Mouse (Mus musculus) layer of hippocampus, postnatal 25 days (tissue): ENCODE data around the gene Lgals7. TPM values are rescaled to one million over a fixed set of nuclear protein-coding genes. Genes with fewer than 3 reads are reported as not detected.

Experiments used
- DNase-seq, 2 experiments: peaks; one replicate each; pipeline ENCODE4 v3.0.0; 2022; ENCODE audit warnings: mixed read lengths in 2 of 2, low spot score in 1 of 2; ENCODE audit errors: extremely low spot score in 1 of 2
- total RNA-seq, 2 experiments: library from RNA; stranded (reverse); gene quantifications; 2 replicates each; pipeline ENCODE4 v1.2.3; 2021

The Lgals7 gene
- not detected for total RNA-seq

DNA sequence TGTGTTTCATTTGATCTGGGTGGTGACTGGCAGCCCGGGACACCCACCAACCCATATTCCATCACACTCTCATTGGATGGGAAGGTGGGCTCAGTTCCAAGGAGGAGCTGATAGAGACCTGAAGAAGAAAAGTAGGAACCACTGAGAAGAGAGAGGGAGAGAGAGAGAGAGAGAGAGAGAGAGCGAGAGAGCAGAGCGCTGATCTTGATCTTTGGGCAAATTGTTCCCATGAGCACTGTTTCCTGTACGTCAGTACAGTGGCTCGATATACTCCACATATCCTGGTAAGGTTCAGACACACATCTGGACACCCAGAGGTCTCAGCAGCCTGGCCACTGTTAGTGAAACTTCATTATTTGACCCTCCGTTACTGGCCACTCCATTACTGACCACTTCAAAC, at the start of gene Lgals7:
Gene Lgals7, plus strand, starts transcription at position 314 of the 400 bp plus-strand sequence.
- DNase-seq = no peak

DNA sequence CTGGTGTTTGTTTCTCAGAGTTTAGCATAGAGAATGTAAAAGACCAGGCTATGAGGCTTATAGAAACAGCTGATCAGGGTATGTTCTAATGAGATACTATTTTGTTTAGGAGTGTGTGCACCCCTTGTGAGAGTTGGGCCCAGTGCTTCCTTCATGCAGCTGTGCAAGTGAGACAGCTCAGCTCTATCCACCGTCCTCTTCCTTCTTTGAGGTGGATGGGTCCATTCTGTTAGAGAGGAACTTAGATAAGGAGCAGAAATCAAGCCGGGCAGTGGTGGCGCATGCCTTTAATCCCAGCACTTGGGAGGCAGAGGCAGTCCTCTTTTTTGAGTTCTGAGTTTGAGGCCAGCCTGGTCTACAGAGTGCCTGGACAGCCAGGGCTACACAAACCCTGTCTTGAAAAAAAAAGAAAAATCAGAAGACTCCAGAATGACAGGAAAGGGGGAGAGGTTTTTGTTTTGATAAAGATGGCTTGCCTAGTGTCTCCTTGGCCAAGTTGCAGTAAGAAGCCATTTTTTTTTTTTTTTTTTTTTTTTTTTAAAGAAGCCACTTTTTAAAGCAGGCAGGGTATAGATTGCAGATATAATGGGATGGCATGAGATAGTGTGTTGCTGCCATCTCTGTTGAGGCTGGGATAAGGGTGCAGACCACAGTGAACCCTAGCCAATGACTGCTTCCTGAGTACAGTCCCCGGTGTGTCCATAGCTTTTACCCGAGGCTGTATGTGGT, 49.2 kb upstream of the Lgals7 start:
- DNase-seq = no peak

DNA sequence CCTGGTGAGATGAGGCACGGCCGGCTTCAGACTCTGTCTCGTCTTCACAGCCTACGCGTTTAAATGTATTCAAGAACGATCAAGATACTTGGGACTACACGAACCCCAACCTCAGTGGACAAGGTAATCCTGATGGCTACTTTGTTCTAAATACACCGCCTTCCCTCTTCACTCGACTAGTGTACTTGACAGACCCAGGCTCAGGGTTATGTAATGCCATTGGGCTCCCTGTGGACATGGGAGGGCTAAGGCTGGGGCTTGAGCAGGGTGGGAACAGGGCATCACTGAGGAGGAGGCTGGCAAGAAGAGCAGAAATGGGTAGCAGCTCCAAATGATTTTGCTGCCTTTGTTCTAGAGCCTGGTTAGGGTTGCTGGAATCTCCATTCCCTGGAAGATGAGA, 48.4 kb upstream of the Lgals7 start:
- no peak for DNase-seq

DNA sequence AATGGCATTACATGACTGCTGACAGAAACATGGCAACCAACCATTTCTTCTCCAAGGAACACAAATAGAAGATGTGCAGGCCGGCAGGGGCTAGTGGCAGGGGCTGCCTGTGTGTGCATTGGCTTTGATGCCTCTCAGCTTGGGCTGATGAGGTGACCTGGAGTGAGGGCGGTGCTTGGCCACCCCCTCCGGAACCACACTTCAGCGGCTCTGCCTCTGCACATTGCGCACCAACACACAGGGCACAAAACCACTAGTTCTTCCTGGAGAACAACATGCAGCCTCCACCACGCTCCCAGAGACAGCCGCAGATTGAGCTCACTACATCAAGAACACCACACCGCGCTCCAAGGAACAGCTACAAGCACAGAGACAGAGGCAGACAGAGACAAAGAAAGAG, 47.5 kb upstream of the Lgals7 start:
- DNase-seq = no peak

DNA sequence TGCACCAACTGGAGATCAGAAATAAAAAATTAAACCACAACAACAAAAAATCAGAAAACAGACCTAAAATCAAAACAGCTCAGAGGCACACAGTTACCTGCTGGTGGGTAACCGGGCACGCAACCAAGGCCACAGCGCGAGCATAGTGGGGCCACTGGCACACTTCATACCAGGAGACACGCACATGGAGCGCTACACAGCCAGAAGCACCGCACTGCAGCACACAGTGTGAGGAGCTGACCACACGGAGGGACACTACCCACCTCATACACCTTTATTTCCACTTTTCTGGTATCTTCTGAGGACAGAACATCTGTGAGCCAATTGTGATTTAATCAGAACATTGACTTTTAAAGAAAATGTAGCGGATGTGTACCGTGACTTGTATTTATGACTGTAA, 46.7 kb upstream of the Lgals7 start:
- no peak for DNase-seq

DNA sequence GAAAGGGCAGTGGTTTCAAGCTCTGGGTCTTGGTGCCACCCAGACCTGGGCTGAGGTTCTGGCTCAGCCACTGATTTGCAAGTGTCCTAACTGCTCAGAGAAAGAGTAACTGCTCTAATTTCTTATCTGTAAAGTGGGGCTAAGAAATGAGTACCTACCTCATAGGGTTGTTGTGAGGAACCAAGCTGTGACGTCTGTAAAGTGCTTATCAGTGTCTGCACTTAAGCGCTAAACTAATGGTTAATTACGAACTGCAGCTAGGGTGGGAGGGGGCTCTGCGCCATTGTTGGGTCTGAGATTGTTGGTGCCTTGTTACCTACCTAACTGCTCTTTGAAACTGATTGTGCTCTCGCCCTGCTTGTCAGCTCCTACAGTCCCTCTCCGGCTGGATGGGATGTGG, 46.1 kb upstream of the Lgals7 start:
- no peak for DNase-seq

DNA sequence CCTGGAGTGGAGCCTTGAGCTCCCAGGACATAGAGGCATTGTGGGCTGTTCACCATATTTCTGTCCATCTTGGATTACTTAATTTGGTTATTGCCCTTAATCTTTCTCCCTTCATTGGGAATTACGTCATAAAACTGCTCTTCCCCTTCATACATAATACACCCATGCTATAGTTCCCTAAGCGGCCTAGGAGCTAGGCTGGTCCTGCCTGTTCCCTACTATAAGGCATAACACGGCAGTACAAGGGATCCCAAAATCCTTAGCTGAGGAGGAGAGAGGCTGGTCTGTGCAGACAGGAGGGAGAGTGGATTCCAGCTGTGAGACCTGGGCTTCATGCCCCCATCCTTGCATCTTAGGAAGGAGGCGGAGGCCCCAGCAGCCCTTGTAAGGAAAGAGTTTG, 45.7 kb upstream of the Lgals7 start:
- DNase-seq = no peak

DNA sequence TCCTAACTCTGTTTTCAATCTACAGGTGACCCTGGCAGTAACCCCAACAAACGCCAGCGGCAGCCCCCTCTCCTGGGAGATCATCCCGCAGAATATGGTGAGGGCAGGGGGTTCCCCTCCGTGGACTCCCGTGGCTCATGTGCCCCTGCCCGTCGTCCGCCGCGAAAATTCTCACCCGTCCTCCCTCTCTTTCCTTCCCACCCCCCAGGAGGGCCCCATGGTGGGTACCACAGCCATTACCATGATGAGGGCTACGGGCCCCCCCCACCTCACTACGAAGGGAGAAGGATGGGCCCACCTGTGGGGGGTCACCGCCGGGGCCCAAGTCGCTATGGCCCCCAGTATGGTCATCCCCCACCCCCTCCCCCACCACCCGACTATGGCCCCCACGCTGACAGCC, 45.2 kb upstream of the Lgals7 start:
- no peak for DNase-seq

DNA sequence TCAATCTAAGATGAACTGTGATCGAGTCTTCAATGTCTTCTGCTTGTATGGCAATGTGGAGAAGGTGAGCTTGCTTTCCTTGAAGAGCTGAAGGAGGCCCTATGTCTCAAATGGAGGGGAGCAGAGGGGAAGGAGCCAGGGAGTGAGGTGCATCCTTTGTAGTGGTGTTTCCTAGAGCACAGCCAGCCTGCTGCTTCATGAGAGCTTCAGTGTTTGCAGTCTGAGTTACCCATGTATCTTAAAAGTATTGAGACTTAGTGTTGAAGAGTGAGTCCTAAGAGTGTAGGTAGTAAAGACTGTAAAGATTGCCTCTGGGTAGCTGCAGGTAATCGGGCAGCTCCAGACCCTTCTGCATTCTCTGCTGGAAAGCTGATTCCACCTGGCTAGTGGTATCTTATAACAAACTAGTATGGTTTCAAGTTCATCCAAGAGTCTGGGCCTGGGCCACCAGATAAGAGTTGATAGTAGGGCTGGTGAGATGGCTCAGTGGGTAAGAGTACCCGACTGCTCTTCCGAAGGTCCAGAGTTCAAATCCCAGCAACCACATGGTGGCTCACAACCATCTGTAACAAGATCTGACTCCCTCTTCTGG, 44.7 kb upstream of the Lgals7 start:
- DNase-seq = no peak

DNA sequence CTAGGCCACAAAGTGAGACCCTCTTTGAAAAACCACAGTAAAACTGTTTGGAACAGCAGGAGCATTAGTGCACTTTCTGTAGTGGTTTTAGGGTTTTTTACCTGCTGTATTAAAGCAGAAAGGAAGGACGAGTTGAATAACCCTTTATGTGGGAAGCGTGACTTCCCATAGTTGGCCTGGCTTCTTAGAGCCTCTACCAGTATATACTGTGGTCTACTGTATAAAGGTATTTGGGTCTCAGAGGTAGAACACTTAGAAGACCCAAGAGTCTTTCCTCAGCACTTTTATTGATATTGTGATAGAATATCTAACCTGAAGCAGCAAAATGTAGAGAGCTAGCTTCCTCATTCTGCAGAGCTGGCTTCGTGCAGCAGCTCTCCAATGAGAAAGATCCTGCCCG, 44.1 kb upstream of the Lgals7 start:
- DNase-seq = no peak

DNA sequence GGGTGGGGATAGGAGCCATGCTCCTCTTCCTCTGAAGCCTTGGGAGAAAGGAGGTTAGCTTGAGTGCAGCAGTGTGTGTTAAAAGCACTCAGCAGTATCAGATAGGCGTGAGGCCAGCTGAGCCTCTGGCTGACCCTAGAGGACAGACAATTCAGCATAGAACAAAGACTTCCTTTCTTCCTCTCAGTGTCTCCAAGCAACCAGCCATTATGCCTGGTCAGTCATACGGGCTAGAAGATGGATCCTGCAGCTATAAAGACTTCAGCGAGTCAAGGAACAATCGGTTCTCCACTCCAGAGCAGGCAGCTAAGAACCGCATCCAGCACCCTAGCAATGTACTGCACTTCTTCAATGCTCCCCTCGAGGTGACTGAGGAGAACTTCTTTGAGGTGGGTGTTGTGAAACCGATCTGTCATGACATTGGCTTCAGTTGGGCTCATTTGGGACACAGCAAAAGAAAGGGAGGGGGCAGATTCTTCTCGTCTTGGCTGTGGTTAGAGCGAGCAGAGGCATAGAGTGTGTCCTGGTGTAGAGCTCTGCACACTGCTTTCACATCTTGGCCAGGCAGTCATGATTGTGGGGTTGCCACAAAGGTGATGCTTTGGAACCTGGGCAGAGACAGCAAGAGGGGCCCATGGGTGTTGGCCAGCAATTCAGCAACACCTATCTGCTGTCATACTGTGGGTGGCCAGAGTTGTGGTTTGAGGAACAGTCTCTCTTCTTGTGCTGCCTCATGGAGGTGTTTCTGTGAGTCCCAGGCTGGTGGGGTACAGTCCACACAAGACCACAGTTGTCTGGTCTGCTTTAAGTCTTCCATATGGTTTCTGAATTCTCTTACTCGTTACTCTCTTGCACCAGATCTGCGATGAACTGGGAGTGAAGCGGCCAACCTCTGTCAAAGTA, 43.0 kb upstream of the Lgals7 start:
- no peak for DNase-seq

DNA sequence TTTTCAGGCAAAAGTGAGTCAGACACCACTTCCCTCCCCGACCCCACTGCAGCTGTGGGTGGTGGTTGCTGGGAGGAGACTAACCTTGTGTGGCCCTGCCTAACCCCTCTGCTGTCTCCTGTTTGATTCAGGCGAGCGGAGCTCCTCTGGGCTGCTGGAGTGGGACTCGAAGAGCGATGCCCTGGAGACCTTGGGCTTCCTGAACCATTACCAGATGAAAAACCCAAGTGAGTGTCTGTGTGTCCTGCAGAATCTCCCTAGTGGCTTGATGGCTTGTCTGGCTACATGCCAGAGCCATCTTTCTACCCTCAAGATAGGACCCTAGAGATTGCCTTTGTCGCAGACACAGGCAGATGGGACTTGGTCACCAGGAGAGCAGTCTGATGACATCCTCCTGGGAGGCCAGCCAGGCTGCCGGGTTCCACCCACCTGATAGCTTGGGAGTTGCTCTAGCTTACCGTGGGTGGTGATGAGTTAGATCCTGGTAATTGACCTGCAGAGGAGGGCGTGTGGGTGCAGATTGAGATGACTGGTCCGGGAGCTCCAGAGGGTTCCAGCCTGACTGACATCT, 42.3 kb upstream of the Lgals7 start:
- peak in 1 of 2 experiments; percentile 49 for DNase-seq

DNA sequence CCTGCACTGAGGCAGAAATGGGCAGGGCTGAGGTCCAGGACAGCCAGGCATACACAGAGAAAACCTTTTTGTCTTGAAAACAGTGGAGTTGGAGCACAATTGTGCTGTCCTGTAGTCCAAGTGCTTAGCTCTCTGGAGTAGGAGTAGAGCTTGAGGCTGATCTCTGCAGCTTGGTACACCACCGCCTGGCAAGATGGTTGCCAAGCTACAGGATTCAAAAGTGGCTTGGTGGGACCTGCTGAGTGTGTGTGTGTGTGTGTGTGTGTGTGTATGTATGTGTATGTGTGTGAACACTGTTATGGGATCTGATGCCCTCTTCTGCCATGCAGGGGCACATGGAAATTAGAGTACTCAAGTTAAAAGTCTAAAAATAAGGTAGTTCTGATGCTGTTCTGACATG, 41.1 kb upstream of the Lgals7 start:
- no peak for DNase-seq

DNA sequence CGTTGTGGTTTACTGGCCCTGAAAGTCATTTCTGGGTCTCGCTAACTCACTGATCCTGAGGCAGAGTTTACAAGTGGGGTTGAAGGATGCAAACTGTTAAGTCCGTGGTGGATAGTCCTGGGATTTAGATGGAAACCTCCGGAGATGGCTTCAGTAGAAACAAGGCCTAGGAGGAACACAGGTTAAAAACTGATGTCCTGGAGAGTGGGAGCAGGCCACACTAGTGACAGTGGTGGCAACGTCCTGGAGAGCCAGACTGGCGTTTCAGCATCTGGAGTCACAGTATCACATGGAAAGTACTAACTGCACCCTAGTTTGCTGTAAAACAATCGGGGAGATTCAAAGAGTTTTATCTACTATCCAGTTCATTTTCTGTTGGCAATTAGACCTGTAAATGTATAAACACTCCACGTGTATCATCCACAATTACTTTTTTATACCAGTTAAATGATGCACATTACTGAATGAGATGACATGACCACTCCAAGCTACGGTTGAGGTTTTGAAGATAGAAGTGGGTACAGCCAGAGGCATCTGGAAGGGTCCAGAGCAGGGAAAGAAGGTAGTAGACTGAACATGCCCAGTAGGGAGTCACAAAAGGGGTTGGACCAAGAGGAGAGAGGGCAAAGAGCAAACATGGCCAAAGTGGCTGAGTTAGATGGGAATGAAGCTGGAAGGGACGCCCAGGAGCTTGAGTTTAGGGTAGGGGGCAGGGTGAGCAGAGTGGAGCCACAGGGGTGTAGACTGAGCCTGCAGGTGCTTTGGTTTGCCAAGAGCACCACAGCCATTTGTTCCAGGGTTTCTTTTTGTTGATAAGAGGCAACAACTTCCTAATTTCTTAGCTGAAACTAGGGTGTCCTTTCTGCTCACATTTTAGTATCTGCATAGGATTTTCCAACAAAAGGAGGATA, 40.4 kb upstream of the Lgals7 start:
- DNase-seq = no peak

DNA sequence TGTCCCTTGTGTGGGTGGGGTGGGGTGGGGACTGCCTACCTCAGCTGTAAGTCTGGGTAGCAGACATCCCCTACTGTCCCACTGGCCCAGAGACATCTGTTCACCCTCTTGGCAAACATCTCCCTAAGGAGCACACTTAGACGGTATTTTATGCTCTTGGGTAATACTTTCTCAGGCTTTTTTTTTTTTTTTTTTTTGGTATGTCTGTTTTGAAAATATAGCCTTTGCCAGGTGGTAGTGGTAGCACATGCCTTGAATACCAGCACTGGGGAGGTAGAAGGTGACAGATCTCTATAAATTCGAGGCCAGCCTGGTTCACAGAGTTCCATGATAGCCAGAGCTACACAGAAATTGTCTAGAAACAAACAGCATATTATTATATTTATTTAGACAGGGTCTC, 39.7 kb upstream of the Lgals7 start:
- DNase-seq = no peak

DNA sequence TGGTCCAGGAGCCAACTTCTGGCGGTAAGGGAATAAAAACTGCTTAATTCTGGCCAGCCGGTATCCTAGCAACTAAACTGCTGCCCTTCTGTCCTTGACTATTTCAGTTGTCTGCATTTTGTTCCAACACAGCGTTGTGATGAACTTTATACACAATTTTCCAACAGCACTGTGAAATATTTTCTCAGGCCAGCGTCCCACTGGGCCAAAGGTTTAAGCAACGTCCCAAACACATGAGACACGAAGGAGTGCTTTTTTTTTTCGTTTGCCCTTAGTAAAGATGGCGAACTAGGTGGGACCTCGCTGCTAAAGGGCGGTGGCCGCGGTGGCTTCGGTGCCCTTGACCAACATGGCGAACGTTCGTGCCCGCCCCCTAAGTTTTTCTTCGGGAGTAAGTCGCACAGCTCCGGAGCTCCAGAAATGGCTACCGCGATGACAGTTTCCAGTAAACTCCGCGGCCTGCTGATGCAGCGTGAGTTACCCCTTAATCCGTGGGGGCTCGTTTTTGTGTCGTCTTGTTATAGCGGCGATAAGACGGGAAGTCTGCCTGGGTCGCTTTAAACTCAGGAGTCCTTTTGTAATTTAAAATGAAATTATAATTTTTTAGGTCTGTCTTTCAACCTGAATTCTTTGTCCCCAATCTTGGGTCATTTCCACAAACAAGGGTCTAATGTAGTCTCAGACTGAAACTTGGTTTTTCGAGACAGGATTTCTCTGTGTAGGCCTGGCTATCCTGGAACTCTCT, 38.5 kb upstream of the Lgals7 start, which contains the start of gene Ech1:
Gene Ech1, plus strand, starts transcription at position 277 of the 745 bp plus-strand sequence.
- DNase-seq = peak; percentile 65 to 76

DNA sequence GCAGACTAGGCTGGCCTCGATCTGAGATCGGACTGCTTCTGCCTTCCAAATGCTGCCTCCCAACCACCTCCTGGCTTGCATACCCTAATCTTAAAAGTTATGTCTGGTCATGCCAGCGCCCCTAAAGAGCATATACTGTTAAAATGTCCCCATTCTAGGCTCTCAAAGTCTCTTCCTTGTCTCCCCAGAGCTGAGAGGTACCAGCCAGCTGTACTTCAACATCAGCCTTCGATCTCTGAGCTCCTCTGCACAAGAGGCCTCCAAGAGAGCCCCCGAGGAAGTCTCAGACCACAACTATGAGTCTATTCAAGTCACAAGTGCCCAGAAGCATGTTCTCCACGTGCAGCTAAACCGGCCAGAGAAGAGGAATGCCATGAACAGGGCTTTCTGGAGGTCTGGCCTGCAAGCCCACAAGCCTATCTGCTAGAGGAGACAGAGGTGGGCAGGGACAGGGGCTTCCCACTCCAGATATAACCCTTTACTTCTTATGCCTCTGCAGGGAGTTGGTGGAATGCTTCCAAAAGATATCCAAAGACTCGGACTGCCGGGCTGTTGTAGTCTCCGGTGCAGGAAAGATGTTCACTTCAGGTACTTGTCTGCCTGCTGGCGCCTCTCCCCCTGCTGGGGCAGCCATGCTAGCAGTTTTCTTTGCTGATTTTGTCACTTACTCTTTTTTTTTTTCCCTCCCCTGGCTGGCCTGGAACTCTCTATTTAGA, 37.8 kb upstream of the Lgals7 start:
- DNase-seq = no peak

DNA sequence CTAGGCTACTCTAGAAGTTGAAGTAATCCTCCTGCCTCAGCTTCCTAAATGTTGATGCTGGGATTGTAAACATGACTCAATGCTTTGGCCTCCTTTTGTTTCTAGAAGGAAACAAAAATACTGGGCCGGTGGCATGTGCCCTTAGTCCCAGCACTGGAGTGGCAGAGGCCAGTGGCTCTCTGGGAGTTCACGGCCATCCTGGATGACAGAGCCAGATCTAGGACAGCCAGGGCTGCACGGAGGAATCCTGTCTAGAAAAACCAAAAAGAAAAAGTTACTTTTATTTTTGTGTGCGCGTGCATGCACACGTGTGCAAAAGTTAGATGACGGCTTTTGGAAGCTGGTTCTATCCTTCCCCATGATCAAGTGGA, 37.3 kb upstream of the Lgals7 start:
- no peak for DNase-seq

DNA sequence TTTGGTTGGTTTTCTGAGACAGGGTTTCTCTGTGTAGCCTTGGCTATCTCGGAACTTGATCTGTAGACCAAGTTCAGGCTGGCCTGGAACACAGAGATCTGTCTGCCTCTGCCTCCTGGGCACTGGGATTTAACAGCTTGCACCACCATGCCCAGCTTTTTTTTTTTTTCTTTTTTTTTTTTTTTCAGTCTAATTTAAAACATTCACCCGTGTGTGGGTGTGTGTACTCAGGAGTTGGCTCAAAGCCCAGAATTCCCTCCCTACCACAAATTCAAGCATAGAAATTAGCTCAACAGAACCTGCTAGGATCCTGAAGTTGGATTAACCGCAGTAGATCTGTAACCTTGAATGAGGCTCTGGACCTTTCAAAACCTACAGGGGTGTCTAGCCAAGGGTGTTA, 36.3 kb upstream of the Lgals7 start:
- DNase-seq = peak in 1 of 2 experiments; percentile 55
